Mouse (Mus musculus) brain, embryonic 14.5 days (tissue): ENCODE results near the gene Kif1c.

Source experiments
- CTCF ChIP-seq: fragments of 200-500 bp; IDR thresholded peaks from 2 replicates; pipeline ENCODE4 v1.5.1; 2012; ENCODE audit warnings: inconsistent platforms, mild to moderate bottlenecking, moderate library complexity, borderline replicate concordance; ENCODE audit not compliant: insufficient read depth, insufficient read length; ENCODE audit errors: extremely low read depth
- POLR2A ChIP-seq: fragments of 200-500 bp; IDR thresholded peaks from 2 replicates; pipeline ENCODE4 v1.6.1; 2012; ENCODE audit warnings: mild to moderate bottlenecking, inconsistent platforms, borderline replicate concordance; ENCODE audit not compliant: poor library complexity, insufficient read depth, insufficient read length, severe bottlenecking; ENCODE audit errors: extremely low read depth

DNA sequence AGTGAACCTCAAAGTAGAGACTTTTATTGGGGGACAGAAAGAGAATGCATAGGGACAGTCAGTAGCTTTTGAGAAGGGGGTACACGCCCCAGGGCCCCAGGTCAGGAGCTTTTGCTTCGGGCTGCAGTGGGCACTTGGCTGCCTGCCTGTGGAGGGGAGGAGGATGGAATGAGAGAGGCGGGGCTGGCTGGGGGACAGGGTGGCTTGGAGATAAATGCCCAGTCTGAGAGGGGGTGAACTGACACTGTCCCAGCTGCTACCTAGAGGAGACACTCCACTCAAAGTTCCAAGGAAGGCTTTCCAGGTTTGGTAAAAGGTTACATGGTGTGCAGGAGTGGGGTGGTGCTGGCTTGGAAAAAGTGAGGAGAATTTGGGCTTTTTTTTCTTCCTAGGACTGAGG is 43.4 kb upstream of the Kif1c start, which contains the start of gene Eno3:
- TF ChIP-seq POLR2A (no peak), CTCF (no peak)
